Mouse (Mus musculus) erythroblast, adult 5-6 weeks (primary cell): ENCODE results near the gene Insr. TPM values are rescaled to one million over a fixed set of nuclear protein-coding genes. Genes with fewer than 3 reads are reported as not detected.

ENCODE experiments used
- ATAC-seq: replicated peaks from 2 replicates; pipeline ENCODE4 v1.8.0; 2016; ENCODE audit warnings: moderate number of reproducible peaks, mild to moderate bottlenecking, moderate TSS enrichment, inconsistent platforms; ENCODE audit not compliant: poor library complexity, low FRiP score, severe bottlenecking
- total RNA-seq, 2 experiments: library from RNA; stranded (forward) in 1 of 2; stranded (reverse) in 1 of 2; fragments of 150-400 nt in 1 of 2; fragments of 200-764, 138-1000 nt in 1 of 2; gene quantifications; 2 replicates each; pipeline versions ENCODE4 v1.2.3 to v1.2.4; 2015 to 2017; ENCODE audit warnings: low replicate concordance in 2 of 2

Insr gene
- total RNA-seq, 2 experiments from 2014 or later: 8.3 to 13.6 TPM

DNA sequence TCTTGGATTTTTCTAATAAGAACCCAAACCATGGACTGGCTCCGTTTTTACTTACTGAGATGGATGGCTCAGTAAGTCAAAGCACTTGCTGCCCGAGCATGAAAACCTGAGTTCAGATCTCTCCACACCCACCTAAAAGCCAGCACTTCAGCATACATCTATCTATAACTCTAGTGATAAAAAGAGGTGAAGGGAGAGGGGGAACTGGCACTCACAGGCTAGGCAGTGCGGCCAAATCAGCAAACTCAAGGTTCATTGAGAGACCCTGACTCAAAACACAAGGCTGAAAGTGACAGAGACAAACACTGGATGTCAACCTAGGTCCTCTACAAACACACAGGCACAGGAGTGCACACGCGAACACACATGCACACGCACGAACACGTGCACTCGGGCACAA, 2.2 kb downstream of the Insr start:
- ATAC-seq: no peak

- no peak for ATAC-seq
Measured at GRCm38 (mm10) chr8:3276009-3276408, 3.4 kb downstream of the Insr start.

GRCm38 (mm10) chr8:3275189-3275588, 4.2 kb downstream of the Insr start:
- no peak for ATAC-seq

DNA sequence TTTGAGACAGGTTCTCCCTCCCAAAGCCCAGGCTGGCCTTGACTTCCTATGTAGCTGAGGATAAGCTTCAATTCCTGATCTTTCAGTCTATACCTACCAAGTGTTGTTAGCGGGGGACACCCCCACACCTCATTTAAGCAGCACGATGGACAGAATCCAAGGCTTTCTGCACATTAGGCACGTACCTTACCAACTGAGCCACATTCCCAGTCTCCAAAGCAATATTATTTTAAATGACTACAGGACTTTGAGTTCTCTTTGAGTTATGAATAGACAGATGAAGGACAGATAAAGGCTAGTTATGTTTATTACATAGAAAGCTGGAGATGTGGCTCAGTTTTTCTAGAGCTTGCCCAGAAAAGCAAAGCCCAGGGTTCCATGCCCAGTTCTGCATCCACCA, 5.6 kb downstream of the Insr start:
- no peak for ATAC-seq

DNA sequence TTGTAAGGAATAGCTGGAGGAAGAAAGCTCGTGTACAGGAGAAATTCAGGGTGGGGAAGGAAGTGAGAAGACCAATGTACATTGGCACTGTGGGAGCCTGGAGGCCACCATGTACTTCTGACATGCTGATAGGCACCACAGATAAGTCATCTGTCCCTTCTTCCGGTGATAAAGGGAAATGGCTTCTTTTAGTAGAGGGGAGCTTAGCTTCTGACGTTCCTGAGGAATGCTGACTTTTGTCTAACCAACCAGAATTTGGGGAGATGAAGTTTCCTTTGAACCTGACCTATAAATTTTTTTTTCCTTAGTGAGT, 12.0 kb downstream of the Insr start:
- no peak for ATAC-seq

DNA sequence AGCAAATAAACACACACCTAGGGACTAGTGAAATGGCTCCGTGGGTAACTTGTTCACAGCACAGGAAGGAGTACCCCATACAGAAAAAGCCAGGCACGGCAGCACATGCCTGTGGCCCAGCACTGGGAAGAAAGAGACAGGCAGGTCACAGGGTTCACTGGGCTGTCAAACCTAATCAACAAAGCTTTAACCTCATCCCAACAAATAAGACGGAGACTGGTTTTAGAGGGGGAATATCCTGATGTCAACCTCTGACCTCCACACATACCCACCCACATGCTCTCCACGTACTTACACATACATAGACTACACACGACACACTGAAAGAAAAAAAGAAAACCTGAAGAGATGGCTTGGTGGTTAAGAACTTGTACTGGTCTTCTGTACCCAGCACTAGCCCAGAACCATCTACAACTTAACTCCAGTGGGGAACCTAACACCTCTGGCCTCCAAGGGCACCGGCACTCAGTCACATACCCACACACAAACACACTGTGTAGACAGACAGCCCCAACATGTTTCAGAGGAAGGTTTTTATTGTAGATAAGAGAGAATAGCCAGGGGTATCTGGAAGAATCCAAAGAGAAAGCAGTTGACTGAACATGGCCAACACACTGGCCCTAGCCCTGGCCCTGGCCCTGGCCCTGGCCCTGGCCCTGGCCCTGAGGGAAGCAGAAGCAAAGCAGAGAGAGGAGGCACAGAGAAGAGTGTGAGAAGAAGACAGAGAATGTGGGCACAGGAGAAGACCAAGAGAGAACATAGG, 12.6 kb downstream of the Insr start:
- no peak for ATAC-seq

GRCm38 (mm10) chr8:3265182-3265581, 14.2 kb downstream of the Insr start:
- no peak for ATAC-seq

GRCm38 (mm10) chr8:3262779-3263178, 16.6 kb downstream of the Insr start:
- ATAC-seq: no peak

GRCm38 (mm10) chr8:3261101-3261500, 18.3 kb downstream of the Insr start:
- no peak for ATAC-seq

DNA sequence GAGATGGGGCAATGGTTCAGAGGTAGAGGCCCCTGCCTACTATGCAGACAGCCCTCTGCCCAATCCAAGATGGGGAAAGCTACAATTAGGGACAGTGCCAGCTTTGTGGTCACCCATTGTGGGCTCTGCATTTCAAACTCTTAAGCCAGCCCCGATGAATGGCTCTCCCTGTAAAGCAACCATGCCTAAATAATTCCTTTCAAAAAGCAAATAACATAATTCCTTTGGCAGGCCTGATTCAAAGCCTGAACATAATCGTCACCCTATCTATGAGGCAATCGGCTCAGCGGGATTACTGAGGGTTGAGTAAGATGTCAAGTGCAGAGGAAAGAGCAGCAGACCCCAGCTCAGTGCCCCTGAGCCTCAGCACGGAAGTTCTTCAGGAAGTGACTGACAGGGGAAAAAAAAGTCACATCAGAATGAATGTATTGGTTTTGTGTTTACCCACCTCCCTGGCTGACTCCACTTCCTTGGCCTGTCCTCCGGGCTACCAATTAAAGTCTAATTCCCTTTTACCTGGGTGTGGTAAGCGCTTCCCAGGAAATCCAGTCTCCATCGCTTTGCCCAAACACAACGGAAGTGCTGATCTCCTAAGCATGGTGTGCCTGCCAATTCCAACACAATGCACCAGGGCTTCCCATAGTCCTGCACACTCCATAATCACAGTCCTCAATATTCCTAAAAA, 19.1 kb downstream of the Insr start:
- ATAC-seq: no peak

DNA sequence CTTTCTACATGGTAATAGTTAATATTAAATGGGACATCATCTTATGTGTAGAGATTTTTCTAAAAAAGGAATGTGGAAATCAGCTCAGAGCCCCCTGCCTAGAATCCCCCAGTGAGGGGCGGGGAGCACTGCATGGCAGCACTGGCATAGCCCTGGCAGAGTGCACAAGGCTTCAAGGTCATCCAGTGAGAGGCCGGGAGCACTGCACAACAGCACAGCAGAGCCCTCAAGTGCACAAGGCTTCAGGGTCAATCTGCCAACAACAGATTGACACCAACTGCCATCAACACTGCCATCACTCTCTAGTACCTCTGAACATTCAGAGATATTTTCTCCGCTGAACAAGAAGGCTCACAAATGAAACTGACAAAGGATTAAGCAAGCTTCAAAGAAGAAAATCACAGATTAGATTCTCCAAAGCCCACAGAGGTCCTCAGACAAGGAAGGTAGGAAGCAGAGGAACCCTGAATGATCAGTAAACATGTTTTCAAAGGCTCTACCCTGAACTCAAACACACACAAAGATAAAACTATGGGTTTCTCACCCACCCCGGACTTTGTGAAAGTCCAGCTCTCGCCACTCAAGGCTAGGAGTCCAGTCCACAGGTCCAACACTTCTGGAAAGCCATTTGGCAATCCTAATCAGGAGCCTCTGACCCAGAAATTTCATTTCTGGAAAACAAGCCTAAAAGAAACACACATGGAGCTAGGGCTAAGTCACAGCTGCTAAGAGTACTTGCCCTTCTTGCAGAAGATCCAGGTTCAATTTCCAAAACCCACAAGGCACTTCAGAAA, 23.1 kb downstream of the Insr start:
- no peak for ATAC-seq

DNA sequence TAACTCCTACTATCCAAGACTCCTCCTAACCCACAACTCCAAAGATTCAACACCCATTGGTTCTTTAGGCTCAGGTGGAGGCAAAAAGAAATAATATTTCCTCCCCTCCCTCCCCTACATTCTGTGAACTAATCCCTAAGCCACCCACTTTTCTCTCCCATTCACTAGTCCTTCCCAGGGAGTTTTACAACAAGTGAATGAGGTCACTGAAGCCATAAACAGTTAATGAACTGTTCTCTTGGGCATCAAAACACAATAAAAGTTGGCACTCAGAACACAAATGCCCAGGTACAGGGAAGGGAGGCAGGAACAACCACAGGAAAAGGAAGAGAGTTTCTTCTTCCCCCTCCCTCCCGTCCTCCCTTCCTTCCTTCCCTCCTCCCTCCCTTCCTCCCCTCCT, 24.1 kb downstream of the Insr start:
- no peak for ATAC-seq

GRCm38 (mm10) chr8:3253179-3253578, 26.2 kb downstream of the Insr start:
- ATAC-seq: no peak

- ATAC-seq: no peak
Measured at GRCm38 (mm10) chr8:3252665-3253064, 26.8 kb downstream of the Insr start.

GRCm38 (mm10) chr8:3251101-3251500, 28.3 kb downstream of the Insr start:
- no peak for ATAC-seq

DNA sequence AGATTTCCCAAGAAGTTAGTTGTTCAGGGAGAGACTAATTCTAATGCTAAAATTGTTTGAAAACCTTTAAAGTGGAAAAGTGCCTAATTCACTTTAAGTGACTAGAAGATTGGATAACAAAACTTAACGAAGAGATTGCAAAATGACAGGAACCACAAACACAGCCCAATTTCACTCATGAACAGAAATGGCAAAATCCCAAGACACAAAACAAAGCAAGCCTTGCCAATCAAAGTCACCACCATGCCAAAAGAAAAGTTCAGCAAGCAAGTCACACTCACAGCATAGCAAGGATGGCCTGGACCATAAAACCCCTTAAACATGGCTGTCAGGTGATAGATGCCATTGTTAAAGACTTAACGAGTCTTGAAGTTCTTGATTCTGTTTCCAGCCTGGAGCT, 29.5 kb downstream of the Insr start:
- no peak for ATAC-seq

GRCm38 (mm10) chr8:3248704-3249103, 30.7 kb downstream of the Insr start:
- no peak for ATAC-seq

- no peak for ATAC-seq
Measured at GRCm38 (mm10) chr8:3247129-3247528, 32.3 kb downstream of the Insr start.

DNA sequence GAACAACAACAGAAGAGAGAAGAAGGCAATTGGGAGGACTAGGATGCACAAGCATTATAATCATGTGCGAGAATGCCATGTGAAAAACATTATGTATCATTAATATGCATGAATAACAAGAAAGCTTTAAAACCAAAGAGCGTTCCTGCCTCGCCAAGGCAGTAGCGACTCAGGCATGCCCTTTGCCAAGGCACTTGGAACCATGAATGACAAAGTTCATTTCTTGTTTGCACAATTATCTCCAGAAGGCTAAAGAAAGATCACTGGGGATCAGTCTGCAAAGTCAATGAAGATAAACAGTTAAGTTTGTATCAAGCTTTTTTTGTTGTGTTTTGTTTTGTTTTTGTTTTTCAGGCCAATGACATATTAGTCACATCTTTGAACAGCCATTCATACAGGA, 36.2 kb downstream of the Insr start:
- no peak for ATAC-seq

- ATAC-seq: no peak
Measured at GRCm38 (mm10) chr8:3240725-3241124, 38.7 kb downstream of the Insr start.

- no peak for ATAC-seq
Measured at GRCm38 (mm10) chr8:3239641-3240040, 39.8 kb downstream of the Insr start.
